Comparison of ENCODE assay signal across 24 mouse cellular contexts in the genomic region with DNA sequence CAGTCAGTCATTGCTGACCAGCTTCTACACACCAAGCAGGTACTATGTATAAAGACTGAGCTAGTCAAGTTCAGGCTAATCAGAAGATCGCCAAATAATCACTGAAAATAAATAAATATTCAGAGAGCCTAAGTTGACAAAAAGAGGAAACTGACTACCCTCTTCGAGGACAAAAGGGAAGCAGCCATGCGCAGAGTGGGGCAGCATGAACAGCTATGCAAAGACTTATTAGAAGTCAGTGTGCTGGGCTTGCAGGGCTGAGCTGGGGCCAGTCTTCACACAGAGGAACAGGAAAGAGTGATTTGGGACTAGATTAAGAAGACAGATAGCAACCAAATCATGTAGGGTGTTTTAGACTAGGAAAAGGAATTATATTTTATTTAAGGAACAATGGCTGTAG. TPM values are rescaled to one million over a fixed set of nuclear protein-coding genes. Genes with fewer than 3 reads are reported as not detected.
DNase-seq lines count a peak whose midpoint lies in the region; ATAC-seq lines count a peak whose summit lies in the region.
"Had no signal": no experiment of that assay in that cellular context is flagged by ENCODE, and none has a peak within 500 bp of the region (broad histone marks: within the 10 kb centered on the region; RNA-seq: fewer than 3 reads in every experiment).

No protein-coding gene starts in this region.

- H3K27me3 ChIP-seq in liver, embryonic 12.5 days (replicated peaks), result no peaks in the 10 kb centered on the region
- no peaks in the 10 kb centered on the region for H3K27me3 ChIP-seq in embryonic facial prominence, embryonic 10.5 days (replicated peaks; ENCODE audit: low read depth, poor library complexity, severe bottlenecking)
- H3K27me3 ChIP-seq: embryonic facial prominence, embryonic 15.5 days; heart, embryonic 15.5 days; hindbrain, embryonic 15.5 days had no signal

- H3K9ac ChIP-seq in liver, embryonic 12.5 days, result no peak overlapping the region
- H3K9ac ChIP-seq: embryonic facial prominence, embryonic 15.5 days; heart, embryonic 15.5 days; hindbrain, embryonic 15.5 days had no signal

- H3K4me1 ChIP-seq in liver, embryonic 12.5 days, result no peaks in the 10 kb centered on the region
- H3K4me1 ChIP-seq in embryonic facial prominence, embryonic 10.5 days, result no peaks in the 10 kb centered on the region
- H3K4me1 ChIP-seq: embryonic facial prominence, embryonic 15.5 days; heart, embryonic 15.5 days; hindbrain, embryonic 10.5 days; hindbrain, embryonic 15.5 days had no signal

- DNase-seq in liver, result peak; percentile 17
- peak; percentile 5 for DNase-seq in A20 (ENCODE audit: low read depth, low spot score)
- DNase-seq in natural killer cell, adult 2 months (ENCODE audit: low spot score in 2 of 2), result no peak
- DNase-seq in embryonic facial prominence, embryonic 10.5 days (ENCODE audit: low spot score), result no peak
- DNase-seq: adrenal gland, adult 2 months; adrenal gland, postnatal 25 days; cerebellum, adult 18-20 months; cerebellum, adult 9-11 months; cerebellum, postnatal 36 days; gastrocnemius, adult 2 months; gastrocnemius, postnatal 36 days; heart, adult 2 months; heart, postnatal 14 days had no signal

- no peak for ATAC-seq in liver, embryonic 12.5 days
- peak; percentile 95 for ATAC-seq in granulocyte monocyte progenitor cell, adult 5-6 weeks (replicated peaks; ENCODE audit: poor library complexity, severe bottlenecking)
- ATAC-seq in monocyte, adult 5-6 weeks (replicated peaks; ENCODE audit: insufficient number of reproducible peaks, low FRiP score, low TSS enrichment, poor library complexity, severe bottlenecking), result peak; percentile 50; the same call in 1 of the 2 replicates
- ATAC-seq: forebrain, embryonic 14.5 days had no signal

- WGBS in liver, embryonic 12.5 days (ENCODE audit: insufficient replicate concordance), result 30% methylated on average over 3 of the region's 3 CpGs
- WGBS in embryonic facial prominence, embryonic 10.5 days, result 83% methylated on average over 3 of the region's 3 CpGs

- H3K4me2 ChIP-seq in liver, embryonic 12.5 days, result no peak overlapping the region
- H3K4me2 ChIP-seq: embryonic facial prominence, embryonic 15.5 days; heart, embryonic 11.5 days; heart, embryonic 15.5 days; hindbrain, embryonic 15.5 days had no signal

- H3K4me3 ChIP-seq in liver, embryonic 12.5 days, result no peak overlapping the region
- H3K4me3 ChIP-seq in embryonic facial prominence, embryonic 10.5 days, result no peak overlapping the region
- H3K4me3 ChIP-seq: embryonic facial prominence, embryonic 15.5 days; erythroblast, embryonic 14.5 days; forebrain, embryonic 10.5 days; gastrocnemius, adult 2 months; heart, adult 2 months; heart, embryonic 15.5 days; hindbrain, embryonic 10.5 days; hindbrain, embryonic 15.5 days had no signal

- no peak overlapping the region for H3K27ac ChIP-seq in liver, embryonic 12.5 days
- no peak overlapping the region for H3K27ac ChIP-seq in embryonic facial prominence, embryonic 10.5 days (replicated peaks)
- H3K27ac ChIP-seq: embryonic facial prominence, embryonic 15.5 days; forebrain, embryonic 10.5 days; gastrocnemius, adult 2 months; heart, adult 2 months; heart, embryonic 15.5 days; hindbrain, embryonic 10.5 days; hindbrain, embryonic 15.5 days had no signal

- no peaks in the 10 kb centered on the region for H3K9me3 ChIP-seq in liver, embryonic 12.5 days (replicated peaks)
- H3K9me3 ChIP-seq in embryonic facial prominence, embryonic 10.5 days, result no peaks in the 10 kb centered on the region
- H3K9me3 ChIP-seq: embryonic facial prominence, embryonic 15.5 days; forebrain, embryonic 10.5 days; heart, embryonic 15.5 days; hindbrain, embryonic 10.5 days; hindbrain, embryonic 15.5 days had no signal

- H3K36me3 ChIP-seq in liver, embryonic 12.5 days, result no peaks in the 10 kb centered on the region
- H3K36me3 ChIP-seq in embryonic facial prominence, embryonic 10.5 days (replicated peaks), result no peaks in the 10 kb centered on the region
- H3K36me3 ChIP-seq: embryonic facial prominence, embryonic 15.5 days; forebrain, embryonic 10.5 days; heart, embryonic 15.5 days; hindbrain, embryonic 10.5 days; hindbrain, embryonic 15.5 days had no signal

RNA-seq across cellular contexts. Expression of a gene that starts 45.3 kb away (rescaled TPM):
- polyA plus RNA-seq in liver, embryonic 12.5 days (2016; fragmentation: Nextera tagmentation; extraction: Ambion mirVana), result 2.9 and 3.7 TPM in 2 replicates
- 99.3 and 111 TPM in 2 replicates for total RNA-seq in granulocyte monocyte progenitor cell, adult 5-6 weeks (2014; fragmentation: Nextera tagmentation)
- total RNA-seq in granulocyte monocyte progenitor cell, adult 5-6 weeks (2017), result 129 and 130 TPM in 2 replicates
- total RNA-seq in monocyte, adult 5-6 weeks (2017), result not detected in 3 replicates
- polyA plus RNA-seq in embryonic facial prominence, embryonic 10.5 days (2016; fragmentation: Nextera tagmentation; extraction: Ambion mirVana), result 1.0 and 1.1 TPM in 2 replicates
- total RNA-seq: gastrocnemius, adult 2 months; gastrocnemius, postnatal 36 days had no signal
- polyA plus RNA-seq: adrenal gland, adult 2 months; erythroblast, embryonic 14.5 days had no signal

Comparison
In these comparisons a context has a peak if more than half of its experiments do, and no peak if none do; other contexts are left out.
1. DNase-seq: peak in liver (single experiment) and A20 (single experiment); none in natural killer cell, adult 2 months (0 of 2) and embryonic facial prominence, embryonic 10.5 days (single experiment).
2. RNA of a gene that starts 45.3 kb away (total RNA-seq): 99.3 to 130 TPM in granulocyte monocyte progenitor cell, adult 5-6 weeks; not detected in monocyte, adult 5-6 weeks; every median in the first group is over 100 times any median in the second.